Mouse (Mus musculus) lung, postnatal 0 days (tissue): ENCODE measurements around the gene Slc25a42.

Experiments
- CTCF ChIP-seq: IDR thresholded peaks from 2 replicates; pipeline ENCODE4 v1.5.1; 2016; ENCODE audit warnings: antibody characterized with exemption, mild to moderate bottlenecking
- EP300 ChIP-seq: IDR thresholded peaks from 2 replicates; pipeline ENCODE4 v1.6.1; 2016; ENCODE audit warnings: antibody characterized with exemption, mild to moderate bottlenecking, control low read depth

DNA sequence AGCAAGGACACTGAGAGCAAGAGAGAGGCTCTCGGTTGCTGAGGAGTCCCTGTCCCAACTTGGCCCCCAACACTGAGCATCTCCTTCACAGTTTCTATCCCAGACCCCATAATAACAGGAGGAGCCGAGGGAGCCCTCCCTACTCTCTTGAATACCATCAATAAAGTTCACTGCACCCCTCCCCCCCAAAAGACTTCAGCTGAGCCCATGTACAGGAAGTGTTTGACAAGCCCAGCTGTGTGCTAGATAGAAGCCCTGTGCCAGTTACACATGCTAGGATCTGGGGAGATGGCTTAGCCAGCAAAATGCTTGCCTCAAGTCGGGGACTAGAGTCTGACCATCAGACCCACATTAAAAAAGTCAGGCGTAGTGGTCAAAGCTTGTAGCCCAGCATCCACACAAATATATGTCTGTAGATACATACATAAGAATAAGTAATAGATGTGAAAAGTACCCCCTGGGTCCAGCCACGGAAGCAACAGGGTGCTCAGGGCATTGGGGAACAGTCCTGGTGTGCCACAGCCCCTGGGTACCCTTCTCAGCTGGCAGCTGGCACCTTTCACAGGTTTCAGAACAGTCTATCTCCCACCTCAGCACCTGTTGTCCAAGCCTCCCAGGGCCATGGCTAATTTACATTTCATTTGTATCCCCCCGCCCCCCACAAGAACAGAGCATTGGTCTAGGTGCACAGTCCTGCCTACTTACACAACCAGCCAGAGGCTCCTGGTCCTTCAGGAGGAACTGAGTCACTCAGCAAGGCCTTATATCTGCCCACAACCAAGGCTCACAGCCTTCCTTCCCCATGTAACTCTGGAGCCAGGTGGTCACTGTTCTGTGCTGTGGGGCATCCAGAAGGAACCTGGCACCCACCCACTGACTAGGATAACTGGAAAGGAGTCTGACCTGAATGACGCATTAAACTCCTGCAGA is 64.2 kb downstream of the Slc25a42 start:
- TF ChIP-seq CTCF (no peak), EP300 (no peak)
